Mouse (Mus musculus) stomach, embryonic 16.5 days (tissue): ENCODE data around the gene AC161166.1. TPM values are rescaled to one million over a fixed set of nuclear protein-coding genes. Genes with fewer than 3 reads are reported as not detected.
"Not testable (repeated sequence)": the region's sequence is repeated elsewhere in the genome, so short reads cannot be mapped to it uniquely, and the experiment has no call there.

Source experiments
- ATAC-seq: fragments of 200-750 bp; cut with Nextera tagmentation; 2 replicates; pipeline ENCODE4 v1.8.0; 2017; ENCODE audit warnings: moderate number of reproducible peaks, moderate TSS enrichment; ENCODE audit not compliant: insufficient read depth, low FRiP score
- H3K27ac ChIP-seq: fragments of 300-500 bp; sonication (generic); 2 replicates; pipeline ENCODE4 v1.5.1; 2014; ENCODE audit warnings: low read length
- H3K27me3 ChIP-seq: fragments of 300-500 bp; sonication (generic); 2 replicates; pipeline ENCODE4 v1.6.1; 2014; ENCODE audit warnings: low read length, control low read depth, mixed read lengths; ENCODE audit not compliant: control insufficient read depth, insufficient read depth
- H3K36me3 ChIP-seq: fragments of 300-500 bp; sonication (generic); 2 replicates; pipeline ENCODE4 v1.6.1; 2014; ENCODE audit warnings: low read length; ENCODE audit not compliant: control insufficient read depth, insufficient read depth
- H3K4me1 ChIP-seq: fragments of 300-500 bp; sonication (generic); 2 replicates; pipeline ENCODE4 v1.6.1; 2014; ENCODE audit warnings: low read length, control low read depth, mixed read lengths; ENCODE audit not compliant: control insufficient read depth, insufficient read depth
- H3K4me2 ChIP-seq: fragments of 300-500 bp; sonication (generic); 2 replicates; pipeline ENCODE4 v1.6.1; 2014; ENCODE audit warnings: low read depth, low read length, mixed read lengths
- H3K4me3 ChIP-seq: fragments of 300-500 bp; sonication (generic); replicated peaks from 2 replicates; pipeline ENCODE4 v1.5.1; 2014; ENCODE audit warnings: mild to moderate bottlenecking, low read length
- H3K9ac ChIP-seq: fragments of 300-500 bp; sonication (generic); 2 replicates; pipeline ENCODE4 v1.6.1; 2014; ENCODE audit warnings: low read length
- H3K9me3 ChIP-seq: fragments of 300-500 bp; sonication (generic); replicated peaks from 2 replicates; pipeline ENCODE4 v1.6.1; 2016; ENCODE audit warnings: low read length, control low read depth; ENCODE audit not compliant: control insufficient read depth
- WGBS: fragments of 180-500 bp; shearing (Covaris S2); extraction: QIAGEN DNeasy Blood & Tissue Kit; methylation state at CpG from one replicate; pipeline ENCODE4 v1.1.7; 2014; 5-methylcytosine and 5-hydroxymethylcytosine counted together
- polyA plus RNA-seq: library from polyadenylated mRNA; unstranded; fragments of >200 nt; fragmentation: Nextera tagmentation; extraction: Ambion mirVana; gene quantifications from 2 replicates; pipeline ENCODE4 v1.2.1, GENCODE M21; 2015

The AC161166.1 gene
- polyA plus RNA-seq, 1 experiment from 2014 or later = 0.30 TPM

- Histone ChIP-seq H3K4me1 (peaks cover 14% of the 10 kb centered on the region), H3K27ac (peak within 1 kb of the TSS; percentile 94), H3K36me3 (peaks cover 11% of the 10 kb centered on the region; the same call in 1 of the 2 replicates), H3K4me2 (peak within 1 kb of the TSS; percentile 93), H3K9me3 (no peaks in the 10 kb centered on the region), H3K4me3 (peak within 1 kb of the TSS; percentile 74), H3K27me3 (no peaks in the 10 kb centered on the region), H3K9ac (peak within 1 kb of the TSS; percentile 91)
- WGBS = under 1% methylated on average over 44 of the region's 44 CpGs
- peak; percentile 94 for ATAC-seq
Measured at GRCm38 (mm10) chr7:24530062-24530931, 18.0 kb upstream of the AC161166.1 start, which contains the start of gene Irgq. Irgq (plus strand) TSS chr7:24530689.

- Histone ChIP-seq H3K27ac (peak overlapping the region; percentile 94), H3K9ac (peak overlapping the region; percentile 91), H3K4me1 (peaks cover 14% of the 10 kb centered on the region), H3K4me3 (peak overlapping the region; percentile 74), H3K9me3 (no peaks in the 10 kb centered on the region), H3K4me2 (peak overlapping the region; percentile 71), H3K27me3 (no peaks in the 10 kb centered on the region), H3K36me3 (peaks cover 6% of the 10 kb centered on the region; the same call in 1 of the 2 replicates)
- no peak for ATAC-seq
- 51% methylated on average over 11 of the region's 11 CpGs for WGBS
Measured at GRCm38 (mm10) chr7:24529580-24529979, 17.3 kb upstream of the AC161166.1 start.

DNA sequence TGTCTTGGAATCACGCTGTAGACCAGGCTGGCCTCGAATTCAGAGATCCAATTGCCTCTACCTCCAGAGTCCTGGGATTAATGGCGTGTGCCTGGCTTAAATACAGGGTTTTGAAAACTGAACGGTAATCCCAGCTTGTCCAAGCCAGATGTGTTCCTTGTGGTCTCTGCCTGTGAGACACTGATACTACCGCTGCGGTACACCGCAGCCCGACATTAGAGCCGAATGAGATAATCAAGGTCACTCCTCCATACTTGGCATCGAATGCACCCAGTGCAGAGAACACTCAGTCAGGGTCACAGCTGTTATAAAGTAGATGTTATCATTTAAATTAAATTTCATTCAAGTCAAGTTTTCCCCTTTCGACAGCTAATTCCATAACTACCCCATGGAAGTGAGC lies 16.6 kb upstream of the AC161166.1 start:
- peaks cover 5% of the 10 kb centered on the region; the same call in 1 of the 2 replicates for H3K36me3 ChIP-seq
- WGBS = 92% methylated on average over 11 of the region's 11 CpGs
- no peak overlapping the region for H3K4me2 ChIP-seq
- no peak overlapping the region for H3K27ac ChIP-seq
- peaks cover 14% of the 10 kb centered on the region for H3K4me1 ChIP-seq
- H3K9ac ChIP-seq = no peak overlapping the region
- no peak for ATAC-seq
- no peak overlapping the region for H3K4me3 ChIP-seq
- H3K9me3 ChIP-seq = no peaks in the 10 kb centered on the region
- H3K27me3 ChIP-seq = no peaks in the 10 kb centered on the region

DNA sequence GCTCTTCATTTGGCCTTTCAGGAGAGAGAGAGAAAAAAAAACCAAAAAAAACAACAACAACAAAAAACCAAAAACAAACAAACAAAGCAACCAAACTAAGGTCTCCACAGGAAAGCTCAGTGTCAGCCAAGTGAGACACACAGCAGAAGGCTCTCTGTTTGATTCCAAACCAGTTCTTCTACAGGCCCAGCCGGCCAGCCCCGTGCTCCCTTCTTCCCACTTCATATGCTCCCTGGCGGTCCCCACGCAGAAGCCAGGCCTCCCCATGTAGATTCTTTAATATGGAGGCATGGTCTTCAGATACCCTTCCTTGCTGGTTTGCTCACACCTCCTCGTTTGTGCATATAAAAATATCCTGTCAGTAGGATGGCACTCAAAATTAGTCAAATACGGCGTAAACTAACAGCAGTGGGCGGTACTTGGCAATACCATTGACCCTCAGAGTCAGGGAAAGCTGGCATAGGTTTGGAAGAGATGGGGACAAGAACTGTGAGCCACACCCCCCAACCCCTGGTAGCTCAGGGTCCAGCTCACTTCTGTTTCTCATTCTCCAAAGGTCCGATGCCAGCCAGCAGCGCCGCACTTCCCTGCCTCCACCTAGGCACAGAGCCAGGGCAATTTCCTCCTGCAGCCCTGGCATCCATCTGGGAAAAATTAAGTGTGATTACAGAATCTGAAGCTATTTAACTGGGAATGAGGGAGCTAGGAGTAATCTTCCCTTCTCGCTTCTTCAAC lies 13.6 kb upstream of the AC161166.1 start:
- Histone ChIP-seq H3K27me3 (no peaks in the 10 kb centered on the region), H3K4me2 (no peak overlapping the region), H3K4me3 (no peak overlapping the region), H3K36me3 (no peaks in the 10 kb centered on the region), H3K4me1 (peaks cover 5% of the 10 kb centered on the region; the same call in 1 of the 2 replicates), H3K27ac (no peak overlapping the region), H3K9me3 (no peaks in the 10 kb centered on the region), H3K9ac (no peak overlapping the region)
- WGBS = 88% methylated on average over 12 of the region's 12 CpGs
- ATAC-seq = no peak

GRCm38 (mm10) chr7:24524978-24525377 lies 12.7 kb upstream of the AC161166.1 start:
- Histone ChIP-seq H3K27me3 (no peaks in the 10 kb centered on the region), H3K9ac (no peak overlapping the region), H3K9me3 (no peaks in the 10 kb centered on the region), H3K27ac (no peak overlapping the region), H3K36me3 (no peaks in the 10 kb centered on the region), H3K4me3 (no peak overlapping the region), H3K4me1 (peaks cover 5% of the 10 kb centered on the region; the same call in 1 of the 2 replicates), H3K4me2 (no peak overlapping the region)
- no peak for ATAC-seq
- 82% methylated on average over 6 of the region's 6 CpGs for WGBS

GRCm38 (mm10) chr7:24523723-24524122 lies 11.5 kb upstream of the AC161166.1 start:
- no peaks in the 10 kb centered on the region for H3K27me3 ChIP-seq
- no peak for ATAC-seq
- H3K4me1 ChIP-seq = no peaks in the 10 kb centered on the region
- no peak overlapping the region for H3K4me2 ChIP-seq
- no peaks in the 10 kb centered on the region for H3K9me3 ChIP-seq
- no peaks in the 10 kb centered on the region for H3K36me3 ChIP-seq
- no peak overlapping the region for H3K4me3 ChIP-seq
- no peak overlapping the region for H3K9ac ChIP-seq
- H3K27ac ChIP-seq = no peak overlapping the region
- WGBS = 80% methylated on average over 6 of the region's 6 CpGs

DNA sequence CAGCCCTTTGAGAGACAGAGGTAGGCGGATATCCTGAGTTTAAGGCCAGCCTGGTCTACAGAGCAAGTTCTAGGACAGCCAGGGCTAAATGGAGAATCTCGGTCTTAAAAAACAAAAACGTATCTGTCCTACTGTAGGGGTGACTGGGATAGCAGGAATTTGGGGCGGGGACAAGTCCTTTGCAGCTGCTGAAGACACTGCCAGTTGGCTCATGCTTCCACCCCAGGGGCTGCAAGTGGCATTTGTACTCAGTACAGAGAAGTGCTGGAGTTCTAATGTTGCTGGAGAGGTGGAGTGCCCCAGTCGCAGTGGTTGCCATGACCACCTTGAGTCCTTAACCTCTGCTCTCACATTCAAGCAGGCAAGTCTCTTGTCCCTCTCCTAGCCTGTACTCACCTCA lies 10.6 kb upstream of the AC161166.1 start:
- H3K36me3 ChIP-seq = no peaks in the 10 kb centered on the region
- no peak overlapping the region for H3K4me3 ChIP-seq
- no peak overlapping the region for H3K27ac ChIP-seq
- no peaks in the 10 kb centered on the region for H3K9me3 ChIP-seq
- H3K27me3 ChIP-seq = no peaks in the 10 kb centered on the region
- ATAC-seq = no peak
- H3K9ac ChIP-seq = no peak overlapping the region
- H3K4me1 ChIP-seq = no peaks in the 10 kb centered on the region
- WGBS = 50% methylated on average over 5 of the region's 5 CpGs
- no peak overlapping the region for H3K4me2 ChIP-seq

- not testable (repeated sequence) for H3K9ac ChIP-seq, H3K36me3 ChIP-seq, H3K27me3 ChIP-seq, H3K4me3 ChIP-seq, H3K9me3 ChIP-seq, H3K4me2 ChIP-seq, H3K27ac ChIP-seq, ATAC-seq, H3K4me1 ChIP-seq
- 85% methylated on average over 9 of the region's 10 CpGs for WGBS
Measured at GRCm38 (mm10) chr7:24520054-24520453, 7.8 kb upstream of the AC161166.1 start.

GRCm38 (mm10) chr7:24519130-24519529 lies 6.9 kb upstream of the AC161166.1 start:
- no peaks in the 10 kb centered on the region for H3K9me3 ChIP-seq
- no peak overlapping the region for H3K9ac ChIP-seq
- no peak for ATAC-seq
- H3K36me3 ChIP-seq = no peaks in the 10 kb centered on the region
- no peak overlapping the region for H3K4me2 ChIP-seq
- H3K27me3 ChIP-seq = no peaks in the 10 kb centered on the region
- 63% methylated on average over 3 of the region's 3 CpGs for WGBS
- H3K27ac ChIP-seq = no peak overlapping the region
- no peak overlapping the region for H3K4me3 ChIP-seq
- H3K4me1 ChIP-seq = no peaks in the 10 kb centered on the region; the same call in 1 of the 2 replicates
